Mouse (Mus musculus): ENCODE data around the gene Msantd2.

DNA sequence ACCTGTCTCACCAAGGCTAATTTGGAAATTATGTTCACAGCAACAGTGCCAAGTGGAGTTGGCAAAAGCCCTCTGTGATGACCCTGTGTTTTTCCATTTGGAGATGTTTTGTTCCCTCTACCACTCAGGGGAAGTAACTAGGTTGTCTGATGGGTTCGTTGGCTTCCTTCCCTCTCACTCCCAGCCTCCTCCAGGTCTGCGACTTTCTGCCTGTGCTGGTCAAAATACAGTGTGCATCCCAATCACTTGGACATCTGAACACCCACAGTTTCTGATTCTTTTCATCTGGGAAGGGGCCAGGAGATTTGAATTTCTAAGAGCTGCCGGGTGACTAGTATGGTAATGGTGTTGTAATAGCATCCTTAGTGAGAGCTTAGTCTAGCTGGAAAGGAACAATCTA lies 27.5 kb upstream of the Msantd2 start:
- no peak for TF ChIP-seq CTCF (IDR thresholded peaks at IDR 0.05; ENCODE audit: low read depth)
- TF ChIP-seq EP300 (IDR thresholded peaks at IDR 0.05; ENCODE audit: low read depth), result no peak
